Mouse (Mus musculus): Measurements from ENCODE around the gene Cxcl13. TPM values are rescaled to one million over a fixed set of nuclear protein-coding genes. Genes with fewer than 3 reads are reported as not detected.

Cxcl13 gene
- total and polyA plus RNA-seq, 3 experiments: not detected

- no peak for TF ChIP-seq UBTF (IDR thresholded peaks at IDR 0.05; ENCODE audit: borderline replicate concordance, insufficient read depth, low read depth, low read length)
- no peak overlapping the region for H3K9ac ChIP-seq (ENCODE audit: control insufficient read depth, low read depth, low read length, poor library complexity, severe bottlenecking)
- H3K36me3 ChIP-seq (ENCODE audit: control insufficient read depth in 1 of 2, insufficient read depth in 2 of 2, low read length in 2 of 2): no peaks in the 10 kb centered on the region
- no peak overlapping the region for H3K4me3 ChIP-seq (ENCODE audit: control insufficient read depth in 1 of 2, insufficient read depth in 1 of 2, low read depth in 2 of 2, low read length in 2 of 2)
- H3K9me3 ChIP-seq (replicated peaks; ENCODE audit: insufficient read depth, low read length): no peaks in the 10 kb centered on the region
- no peaks in the 10 kb centered on the region for H3K79me2 ChIP-seq (ENCODE audit: control insufficient read depth, insufficient read depth, low read length, poor library complexity)
- no peaks in the 10 kb centered on the region for H3K4me1 ChIP-seq (ENCODE audit: control insufficient read depth in 1 of 2, insufficient read depth in 2 of 2, low read length in 2 of 2)
- no peaks in the 10 kb centered on the region for H3K27me3 ChIP-seq (ENCODE audit: control insufficient read depth in 1 of 2, insufficient read depth in 2 of 2, low read length in 2 of 2)
- H3K27ac ChIP-seq (ENCODE audit: control insufficient read depth, low read depth, low read length): no peak overlapping the region
- DNase-seq (ENCODE audit: low read depth, low spot score): no peak
These were observed 46.6 kb downstream of the Cxcl13 start for GRCm38 (mm10) chr5:96003348-96003747.

DNA sequence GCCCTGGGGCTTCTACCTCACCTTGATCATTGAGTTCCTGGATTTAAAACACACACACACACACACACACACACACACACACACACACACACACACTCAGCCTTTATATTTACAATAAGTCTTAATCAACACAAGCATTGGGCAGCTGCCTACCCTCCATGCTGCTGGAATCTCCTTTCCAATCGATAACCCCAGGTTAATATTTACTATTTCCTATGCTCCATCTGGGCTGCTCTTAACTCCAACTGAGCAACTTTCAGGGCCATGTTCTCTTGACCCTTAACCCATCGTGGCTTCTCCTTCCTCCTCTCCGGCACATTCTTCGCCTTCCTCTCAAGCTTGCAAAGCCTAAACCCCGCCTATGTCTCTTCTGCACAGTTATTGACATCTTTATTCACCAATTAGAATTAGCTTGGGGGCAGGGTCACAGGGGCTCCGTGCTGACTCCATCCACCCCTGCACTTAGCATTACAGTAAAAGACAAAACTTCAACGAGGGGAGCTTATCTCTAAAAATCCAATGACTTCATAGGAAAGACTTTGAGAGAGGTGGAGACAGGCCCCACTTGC is 51.6 kb downstream of the Cxcl13 start:
- Histone ChIP-seq H3K9ac (ENCODE audit: control insufficient read depth, low read depth, low read length, poor library complexity, severe bottlenecking) (no peak overlapping the region), H3K36me3 (ENCODE audit: control insufficient read depth in 1 of 2, insufficient read depth in 2 of 2, low read length in 2 of 2) (no peaks in the 10 kb centered on the region), H3K27me3 (ENCODE audit: control insufficient read depth in 1 of 2, insufficient read depth in 2 of 2, low read length in 2 of 2) (no peaks in the 10 kb centered on the region), H3K79me2 (ENCODE audit: control insufficient read depth, insufficient read depth, low read length, poor library complexity) (no peaks in the 10 kb centered on the region), H3K4me3 (ENCODE audit: control insufficient read depth in 1 of 2, insufficient read depth in 1 of 2, low read depth in 2 of 2, low read length in 2 of 2) (no peak overlapping the region), H3K9me3 (replicated peaks; ENCODE audit: insufficient read depth, low read length) (no peaks in the 10 kb centered on the region), H3K27ac (ENCODE audit: control insufficient read depth, low read depth, low read length) (no peak overlapping the region), H3K4me1 (ENCODE audit: control insufficient read depth in 1 of 2, insufficient read depth in 2 of 2, low read length in 2 of 2) (no peaks in the 10 kb centered on the region)
- no peak for TF ChIP-seq ZKSCAN1 (IDR thresholded peaks at IDR 0.05; ENCODE audit: low read depth, low read length)
- no peak for DNase-seq (ENCODE audit: low read depth, low spot score)

DNA sequence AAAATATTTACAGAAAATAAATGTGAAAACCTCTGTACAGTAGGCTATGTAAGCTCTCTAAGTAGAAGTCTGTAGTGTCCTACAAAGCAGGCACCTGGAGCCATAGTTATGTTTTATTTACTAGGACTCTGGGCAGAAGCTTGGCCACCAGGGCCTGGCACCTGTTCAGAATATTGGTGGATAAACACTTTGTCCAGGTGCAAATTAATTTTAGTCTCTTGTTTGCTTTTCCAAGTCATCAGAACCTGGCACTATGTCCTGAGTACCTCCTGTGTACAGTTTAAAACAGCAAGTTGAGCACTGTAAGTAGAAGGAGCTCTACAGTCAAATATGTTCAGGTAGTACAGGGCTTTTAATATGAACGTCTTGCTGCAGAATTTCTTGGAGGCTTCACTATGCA is 52.3 kb downstream of the Cxcl13 start:
- H3K9ac ChIP-seq (ENCODE audit: control insufficient read depth, low read depth, low read length, poor library complexity, severe bottlenecking): no peak overlapping the region
- TF ChIP-seq UBTF (IDR thresholded peaks at IDR 0.05; ENCODE audit: borderline replicate concordance, insufficient read depth, low read depth, low read length) (no peak), ELF1 (IDR thresholded peaks at IDR 0.05; ENCODE audit: low read depth, low read length) (no peak), MAX (IDR thresholded peaks at IDR 0.05; ENCODE audit: low read length) (no peak), TAL1 (IDR thresholded peaks at IDR 0.05; ENCODE audit: low read length) (no peak), ZNF384 (IDR thresholded peaks at IDR 0.05; ENCODE audit: low read depth, low read length) (no peak), MYB (IDR thresholded peaks at IDR 0.05; ENCODE audit: low read depth, low read length) (no peak), EP300 (IDR thresholded peaks at IDR 0.05; ENCODE audit: low read depth in 1 of 2, low read length in 2 of 2) (no peak), POLR2AphosphoS2 (IDR thresholded peaks at IDR 0.05; ENCODE audit: low read length) (no peak), RAD21 (IDR thresholded peaks at IDR 0.05; ENCODE audit: low read depth, low read length) (no peak), MXI1 (IDR thresholded peaks at IDR 0.05; ENCODE audit: low read depth, low read length) (no peak), NELFE (IDR thresholded peaks at IDR 0.05; ENCODE audit: low read depth, low read length) (no peak), POLR2A (IDR thresholded peaks at IDR 0.05; ENCODE audit: control insufficient read depth in 1 of 2, insufficient read depth in 1 of 2, low read depth in 1 of 2, low read length in 2 of 2, poor library complexity in 1 of 2) (no peak), SMC3 (IDR thresholded peaks at IDR 0.05; ENCODE audit: low read depth, low read length) (no peak), CTCF (IDR thresholded peaks at IDR 0.05 in 2 of 3, conservative IDR thresholded peaks at IDR 0.05 in 1 of 3; ENCODE audit: control insufficient read depth in 1 of 3, insufficient read depth in 1 of 3, low read depth in 2 of 3, low read length in 3 of 3, poor library complexity in 1 of 3, severe bottlenecking in 1 of 3) (no peak), HCFC1 (IDR thresholded peaks at IDR 0.05; ENCODE audit: low read depth, low read length) (no peak), MEF2A (IDR thresholded peaks at IDR 0.05; ENCODE audit: extremely low read depth, insufficient replicate concordance, low read depth, low read length, poor library complexity, severe bottlenecking) (no peak), BHLHE40 (IDR thresholded peaks at IDR 0.05; ENCODE audit: borderline replicate concordance, low read depth, low read length) (no peak)
- H3K36me3 ChIP-seq (ENCODE audit: control insufficient read depth in 1 of 2, insufficient read depth in 2 of 2, low read length in 2 of 2): no peaks in the 10 kb centered on the region
- H3K27ac ChIP-seq (ENCODE audit: control insufficient read depth, low read depth, low read length): no peak overlapping the region
- H3K4me3 ChIP-seq (ENCODE audit: control insufficient read depth in 1 of 2, insufficient read depth in 1 of 2, low read depth in 2 of 2, low read length in 2 of 2): no peak overlapping the region
- H3K4me1 ChIP-seq (ENCODE audit: control insufficient read depth in 1 of 2, insufficient read depth in 2 of 2, low read length in 2 of 2): no peaks in the 10 kb centered on the region
- no peaks in the 10 kb centered on the region for H3K27me3 ChIP-seq (ENCODE audit: control insufficient read depth in 1 of 2, insufficient read depth in 2 of 2, low read length in 2 of 2)
- H3K79me2 ChIP-seq (ENCODE audit: control insufficient read depth, insufficient read depth, low read length, poor library complexity): no peaks in the 10 kb centered on the region
- DNase-seq (ENCODE audit: low read depth, low spot score): no peak
- H3K9me3 ChIP-seq (replicated peaks; ENCODE audit: insufficient read depth, low read length): no peaks in the 10 kb centered on the region

All from MEL (cell line).